Mouse (Mus musculus): ENCODE data around the gene Rad51ap1.

GRCm38 (mm10) chr6:126961371-126962018 lies 22.1 kb upstream of the Rad51ap1 start:
- TF ChIP-seq ZNF384 (IDR thresholded peaks at IDR 0.05; ENCODE audit: low read depth, low read length) (no peak), ZC3H11A (IDR thresholded peaks at IDR 0.05; ENCODE audit: borderline replicate concordance, low read depth, low read length) (no peak), MAFK (IDR thresholded peaks at IDR 0.05; ENCODE audit: insufficient read depth, low read depth, low read length) (no peak), HCFC1 (IDR thresholded peaks at IDR 0.05; ENCODE audit: borderline replicate concordance, insufficient read depth, low read length) (no peak), CHD2 (IDR thresholded peaks at IDR 0.05; ENCODE audit: low read depth, low read length) (no peak)

Measured in ES-E14 (cell line).